8 mouse cellular contexts compared by ENCODE assay signal in genomic region chr3:51358181-51358580, GRCm38 (mm10). TPM values are rescaled to one million over a fixed set of nuclear protein-coding genes. Genes with fewer than 3 reads are reported as not detected.
DNase-seq lines count a peak whose midpoint lies in the region; ATAC-seq and TF ChIP-seq lines count a peak whose summit lies in the region.

No protein-coding gene starts in this region.

- peak overlapping the region; percentile 56 for H3K9ac ChIP-seq in embryonic facial prominence, embryonic 13.5 days
- no peak overlapping the region; the same call in 1 of the 2 replicates for H3K9ac ChIP-seq in heart, embryonic 16.5 days (ENCODE audit: low read length)
- no peak overlapping the region for H3K9ac ChIP-seq in liver, postnatal 0 days (replicated peaks)
- no peak overlapping the region for H3K9ac ChIP-seq in neural tube, embryonic 12.5 days

- no peaks in the 10 kb centered on the region for H3K9me3 ChIP-seq in embryonic facial prominence, embryonic 13.5 days
- H3K9me3 ChIP-seq in heart, embryonic 16.5 days (replicated peaks; ENCODE audit: control insufficient read depth, low read length), result no peaks in the 10 kb centered on the region
- H3K9me3 ChIP-seq in liver, postnatal 0 days (ENCODE audit: low read length), result no peaks in the 10 kb centered on the region
- no peaks in the 10 kb centered on the region for H3K9me3 ChIP-seq in neural tube, embryonic 12.5 days

- peak; percentile 57; the same call in 1 of the 2 replicates for ATAC-seq in embryonic facial prominence, embryonic 13.5 days (ENCODE audit: insufficient number of reproducible peaks, insufficient read depth, low FRiP score, low TSS enrichment, low read depth)
- no peak for ATAC-seq in heart, embryonic 16.5 days (replicated peaks; ENCODE audit: extremely low read depth, insufficient read depth, low FRiP score)
- ATAC-seq in liver, postnatal 0 days, result peak; percentile 52
- peak; percentile 49 for ATAC-seq in neural tube, embryonic 12.5 days (ENCODE audit: low FRiP score, low read depth)

- H3K4me2 ChIP-seq in embryonic facial prominence, embryonic 13.5 days, result peak overlapping the region; percentile 71
- peak overlapping the region; percentile 77 for H3K4me2 ChIP-seq in heart, embryonic 16.5 days (ENCODE audit: low read depth, low read length)
- H3K4me2 ChIP-seq in liver, postnatal 0 days (ENCODE audit: low read depth, low read length), result peak overlapping the region; percentile 96
- peak overlapping the region; percentile 55 for H3K4me2 ChIP-seq in neural tube, embryonic 12.5 days (replicated peaks)

- peak; percentile 90 for DNase-seq in B cell, adult 2 months
- DNase-seq in adrenal gland, adult 18-20 months (ENCODE audit: low spot score in 2 of 2), result peak; percentile 75 to 82
- peak; percentile 70 to 72 for DNase-seq in kidney, postnatal 4 days
- peak; percentile 80 for DNase-seq in liver, postnatal 0 days
- DNase-seq in thymus, adult 2 months, result peak; percentile 84

- TF ChIP-seq EP300 in liver, postnatal 0 days (IDR thresholded peaks at IDR 0.05; ENCODE audit: low read depth), result no peak

- WGBS in embryonic facial prominence, embryonic 13.5 days, result under 1% methylated on average over 15 of the region's 15 CpGs
- WGBS in heart, embryonic 16.5 days, result 11% methylated on average over 15 of the region's 15 CpGs
- 2% methylated on average over 15 of the region's 15 CpGs for WGBS in liver, postnatal 0 days (ENCODE audit: insufficient replicate concordance)
- WGBS in neural tube, embryonic 12.5 days, result under 1% methylated on average over 15 of the region's 15 CpGs
- WGBS in thymus, adult 2 months, result 1% methylated on average over 15 of the region's 15 CpGs

- H3K4me1 ChIP-seq in embryonic facial prominence, embryonic 13.5 days, result peaks cover 6% of the 10 kb centered on the region
- peaks cover 7% of the 10 kb centered on the region for H3K4me1 ChIP-seq in heart, embryonic 16.5 days (ENCODE audit: control insufficient read depth, insufficient read depth, low read length)
- peaks cover 10% of the 10 kb centered on the region for H3K4me1 ChIP-seq in liver, postnatal 0 days (ENCODE audit: insufficient read depth)
- H3K4me1 ChIP-seq in neural tube, embryonic 12.5 days, result no peaks in the 10 kb centered on the region
- H3K4me1 ChIP-seq in thymus, adult 2 months (replicated peaks; ENCODE audit: control insufficient read depth, insufficient read depth, low read length), result peaks cover 12% of the 10 kb centered on the region

- no peak for TF ChIP-seq POLR2A in thymus, adult 2 months (IDR thresholded peaks at IDR 0.05; ENCODE audit: control insufficient read depth, extremely low read depth, insufficient read depth, low read length, poor library complexity)

- H3K27me3 ChIP-seq in embryonic facial prominence, embryonic 13.5 days, result no peaks in the 10 kb centered on the region
- H3K27me3 ChIP-seq in heart, embryonic 16.5 days (ENCODE audit: control insufficient read depth, insufficient read depth, low read length), result no peaks in the 10 kb centered on the region
- H3K27me3 ChIP-seq in liver, postnatal 0 days (ENCODE audit: insufficient read depth, low read length), result no peaks in the 10 kb centered on the region
- H3K27me3 ChIP-seq in neural tube, embryonic 12.5 days (replicated peaks), result peaks cover 5% of the 10 kb centered on the region; the same call in 1 of the 2 replicates
- no peaks in the 10 kb centered on the region for H3K27me3 ChIP-seq in thymus, adult 2 months (ENCODE audit: control insufficient read depth, insufficient read depth, low read length)

- H3K4me3 ChIP-seq in embryonic facial prominence, embryonic 13.5 days, result peak overlapping the region; percentile 58
- H3K4me3 ChIP-seq in heart, embryonic 16.5 days (ENCODE audit: low read length), result peak overlapping the region; percentile 62
- H3K4me3 ChIP-seq in liver, postnatal 0 days (ENCODE audit: low read depth, low read length), result peak overlapping the region; percentile 66
- peak overlapping the region; percentile 53 for H3K4me3 ChIP-seq in neural tube, embryonic 12.5 days
- peak overlapping the region; percentile 89 for H3K4me3 ChIP-seq in thymus, adult 2 months (ENCODE audit: control insufficient read depth, insufficient read depth, low read length)

- no peaks in the 10 kb centered on the region for H3K36me3 ChIP-seq in embryonic facial prominence, embryonic 13.5 days
- no peaks in the 10 kb centered on the region for H3K36me3 ChIP-seq in heart, embryonic 16.5 days (ENCODE audit: control insufficient read depth, insufficient read depth)
- H3K36me3 ChIP-seq in liver, postnatal 0 days (replicated peaks; ENCODE audit: insufficient read depth, low read length), result no peaks in the 10 kb centered on the region
- no peaks in the 10 kb centered on the region for H3K36me3 ChIP-seq in neural tube, embryonic 12.5 days
- no peaks in the 10 kb centered on the region for H3K36me3 ChIP-seq in thymus, adult 2 months (ENCODE audit: control insufficient read depth, insufficient read depth, low read length)

- H3K27ac ChIP-seq in embryonic facial prominence, embryonic 13.5 days, result no peak overlapping the region
- no peak overlapping the region for H3K27ac ChIP-seq in heart, embryonic 16.5 days (ENCODE audit: low read length)
- no peak overlapping the region for H3K27ac ChIP-seq in liver, postnatal 0 days (ENCODE audit: low read depth)
- H3K27ac ChIP-seq in neural tube, embryonic 12.5 days, result no peak overlapping the region
- no peak overlapping the region for H3K27ac ChIP-seq in thymus, adult 2 months (ENCODE audit: control insufficient read depth, insufficient read depth, low read length)

- TF ChIP-seq CTCF in liver, postnatal 0 days (IDR thresholded peaks at IDR 0.05; ENCODE audit: low read depth), result no peak
- no peak for TF ChIP-seq CTCF in thymus, adult 2 months (IDR thresholded peaks at IDR 0.05; ENCODE audit: borderline replicate concordance, control insufficient read depth, extremely low read depth, insufficient read depth, low read length, poor library complexity)

RNA-seq across cellular contexts. Expression of gene Elf2, which starts 17.7 kb away (rescaled TPM):
- 10 to 100 TPM; 61.9 to 78.4 TPM for total RNA-seq in adrenal gland, adult 18-20 months (2021)
- 64.5 and 72.5 TPM in 2 replicates for polyA plus RNA-seq in embryonic facial prominence, embryonic 13.5 days (2015; fragmentation: Nextera tagmentation; extraction: Ambion mirVana)
- polyA plus RNA-seq in heart, embryonic 16.5 days (2015; fragmentation: Nextera tagmentation; extraction: Ambion mirVana), result 53.4 and 61.9 TPM in 2 replicates
- polyA plus RNA-seq in liver, postnatal 0 days (2015; fragmentation: Nextera tagmentation; extraction: Ambion mirVana), result 19.6 and 22.1 TPM in 2 replicates
- polyA plus RNA-seq in neural tube, embryonic 12.5 days (2016; fragmentation: Nextera tagmentation; extraction: Ambion mirVana), result 41.2 and 57.2 TPM in 2 replicates
- 85.0 and 106 TPM in 2 replicates for polyA plus RNA-seq in thymus, adult 2 months (2012; rRNA removed)

RNA-seq across cellular contexts. Expression of gene Mgarp, which starts 38.4 kb away (rescaled TPM):
- total RNA-seq in adrenal gland, adult 18-20 months (2021), result 100 to 1,000 TPM; 605 to 839 TPM
- 5.2 and 7.0 TPM in 2 replicates for polyA plus RNA-seq in embryonic facial prominence, embryonic 13.5 days (2015; fragmentation: Nextera tagmentation; extraction: Ambion mirVana)
- 10.2 and 10.7 TPM in 2 replicates for polyA plus RNA-seq in heart, embryonic 16.5 days (2015; fragmentation: Nextera tagmentation; extraction: Ambion mirVana)
- 0.34 and 0.60 TPM in 2 replicates for polyA plus RNA-seq in liver, postnatal 0 days (2015; fragmentation: Nextera tagmentation; extraction: Ambion mirVana)
- 2.4 and 2.5 TPM in 2 replicates for polyA plus RNA-seq in neural tube, embryonic 12.5 days (2016; fragmentation: Nextera tagmentation; extraction: Ambion mirVana)
- 0.18 and 0.22 TPM in 2 replicates for polyA plus RNA-seq in thymus, adult 2 months (2012; rRNA removed)

RNA-seq across cellular contexts. Expression of gene Ndufc1, which starts 50.6 kb away (rescaled TPM):
- 100 to 1,000 TPM; 725 to 859 TPM for total RNA-seq in adrenal gland, adult 18-20 months (2021)
- 766 and 796 TPM in 2 replicates for polyA plus RNA-seq in embryonic facial prominence, embryonic 13.5 days (2015; fragmentation: Nextera tagmentation; extraction: Ambion mirVana)
- polyA plus RNA-seq in heart, embryonic 16.5 days (2015; fragmentation: Nextera tagmentation; extraction: Ambion mirVana), result 1,483 and 1,554 TPM in 2 replicates
- polyA plus RNA-seq in liver, postnatal 0 days (2015; fragmentation: Nextera tagmentation; extraction: Ambion mirVana), result 766 and 780 TPM in 2 replicates
- polyA plus RNA-seq in neural tube, embryonic 12.5 days (2016; fragmentation: Nextera tagmentation; extraction: Ambion mirVana), result 723 and 776 TPM in 2 replicates
- polyA plus RNA-seq in thymus, adult 2 months (2012; rRNA removed), result 152 and 169 TPM in 2 replicates

RNA-seq across cellular contexts. Expression of gene Naa15, which starts 56.8 kb away (rescaled TPM):
- total RNA-seq in adrenal gland, adult 18-20 months (2021), result 10 to 100 TPM; 54.1 to 59.7 TPM
- 52.5 and 61.9 TPM in 2 replicates for polyA plus RNA-seq in embryonic facial prominence, embryonic 13.5 days (2015; fragmentation: Nextera tagmentation; extraction: Ambion mirVana)
- polyA plus RNA-seq in heart, embryonic 16.5 days (2015; fragmentation: Nextera tagmentation; extraction: Ambion mirVana), result 29.9 and 32.7 TPM in 2 replicates
- polyA plus RNA-seq in liver, postnatal 0 days (2015; fragmentation: Nextera tagmentation; extraction: Ambion mirVana), result 11.3 and 11.9 TPM in 2 replicates
- 57.4 and 65.9 TPM in 2 replicates for polyA plus RNA-seq in neural tube, embryonic 12.5 days (2016; fragmentation: Nextera tagmentation; extraction: Ambion mirVana)
- polyA plus RNA-seq in thymus, adult 2 months (2012; rRNA removed), result 6.0 and 6.7 TPM in 2 replicates
